Mouse (Mus musculus) G1E (cell line): ENCODE measurements around the gene Azin2. TPM values are rescaled to one million over a fixed set of nuclear protein-coding genes. Genes with fewer than 3 reads are reported as not detected.

ENCODE experiments used
- ATAC-seq: 2 replicates; pipeline ENCODE4 v1.8.0; 2016; ENCODE audit warnings: mild to moderate bottlenecking; ENCODE audit not compliant: insufficient number of reproducible peaks, poor library complexity, low FRiP score, severe bottlenecking; ENCODE audit errors: extremely low read depth
- DNase-seq: peaks from one replicate; pipeline ENCODE4 v3.0.0; 2012; ENCODE audit warnings: low spot score
- H3K27me3 ChIP-seq: 2 replicates; pipeline ENCODE4 v1.6.1; 2012; ENCODE audit warnings: mild to moderate bottlenecking, low read length, inconsistent platforms; ENCODE audit not compliant: insufficient read depth
- H3K36me3 ChIP-seq: replicated peaks from 2 replicates; pipeline ENCODE3; 2012; ENCODE audit warnings: mild to moderate bottlenecking, inconsistent platforms
- H3K4me1 ChIP-seq: 2 replicates; pipeline ENCODE4 v1.6.1; 2012; ENCODE audit warnings: low read depth, low read length, inconsistent platforms, mixed read lengths; ENCODE audit not compliant: insufficient read depth
- H3K4me3 ChIP-seq: 2 replicates; pipeline ENCODE4 v1.5.1; 2012; ENCODE audit warnings: low read depth, mild to moderate bottlenecking, inconsistent platforms, low read length, moderate library complexity, mixed read lengths
- H3K9me3 ChIP-seq: replicated peaks from 2 replicates; pipeline ENCODE4 v1.6.1; 2012; ENCODE audit warnings: inconsistent platforms
- CTCF ChIP-seq: IDR thresholded peaks from 2 replicates; pipeline ENCODE4 v1.5.1; 2012; ENCODE audit warnings: low read depth, low read length, inconsistent platforms, mixed read lengths
- GATA1 ChIP-seq: IDR thresholded peaks from 2 replicates; pipeline ENCODE4 v1.6.1; 2012; ENCODE audit warnings: borderline replicate concordance, low read length, inconsistent platforms, mixed read lengths
- GATA2 ChIP-seq: IDR thresholded peaks from 2 replicates; pipeline ENCODE4 v1.6.1; 2012; ENCODE audit warnings: low read depth, low read length, inconsistent platforms, borderline replicate concordance
- POLR2AphosphoS5 ChIP-seq: IDR thresholded peaks from 2 replicates; pipeline ENCODE4 v1.6.1; 2012; ENCODE audit warnings: low read depth, low read length, inconsistent platforms; ENCODE audit not compliant: insufficient replicate concordance
- TAL1 ChIP-seq: conservative IDR thresholded peaks from 2 replicates; pipeline ENCODE4 v1.6.1; 2012; ENCODE audit warnings: low read depth, low read length, inconsistent platforms, mixed read lengths
- polyA plus RNA-seq: library from polyadenylated mRNA; stranded (reverse); fragments of >175 nt; gene quantifications from 2 replicates; pipeline ENCODE4 v1.2.3, GENCODE M21; 2012
- total RNA-seq, 2 experiments: library from RNA; stranded (forward) in 1 of 2; stranded (reverse) in 1 of 2; fragments of 200-1000 nt in 1 of 2; fragments of >200 nt in 1 of 2; fragmentation: Nextera tagmentation in 1 of 2; gene quantifications; 2 replicates each; pipeline ENCODE4 v1.2.3; 2014 to 2017

Gene Azin2
- not detected in 2 replicates for total RNA-seq (2014; fragmentation: Nextera tagmentation)
- not detected in 2 replicates for total RNA-seq (2017)
- polyA plus RNA-seq: not detected in 2 replicates

DNA sequence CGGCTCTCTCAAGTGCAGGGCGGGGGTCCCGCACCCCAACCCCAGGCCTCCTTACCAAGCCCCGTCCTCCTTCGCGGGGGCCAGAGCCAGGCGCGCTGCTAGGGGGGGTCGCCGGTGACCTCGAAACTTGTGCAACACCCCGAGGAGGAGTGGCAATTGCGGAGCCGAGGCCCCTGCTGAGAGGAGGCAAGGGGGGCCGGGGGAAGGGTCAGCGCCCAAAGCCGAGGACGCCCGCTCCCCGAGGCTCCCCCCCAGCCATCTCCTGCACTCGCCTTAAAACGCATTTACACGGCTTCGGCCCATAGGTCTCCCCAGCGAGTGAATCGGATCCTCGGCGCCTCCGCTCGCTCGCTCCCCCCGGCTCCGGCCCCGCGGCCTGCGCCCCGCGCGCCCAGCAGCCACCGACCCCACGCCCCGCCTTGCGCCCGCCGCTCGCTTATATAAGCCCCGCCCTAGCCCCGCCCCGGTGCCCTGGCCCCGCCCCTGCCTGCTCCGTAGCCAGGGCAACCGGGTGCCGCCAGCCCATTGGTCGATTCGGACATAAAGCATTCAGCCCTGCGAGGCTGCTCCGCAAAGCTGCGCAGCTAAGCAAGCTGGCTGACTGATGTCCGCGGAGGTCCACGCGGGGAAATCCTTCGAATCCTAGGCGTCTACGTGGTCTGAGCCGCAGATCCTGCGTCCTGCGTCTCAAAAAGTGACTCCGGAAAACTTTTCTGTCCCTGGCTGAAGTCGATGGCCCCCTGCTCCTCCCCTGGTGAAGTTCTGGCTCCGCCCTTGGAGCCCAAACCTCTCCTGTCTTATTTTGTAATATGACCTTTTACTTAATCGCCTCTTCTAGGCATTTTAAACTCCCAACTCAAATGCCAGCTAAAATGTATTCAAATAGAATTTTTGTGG is at the start of gene Azin2:
Gene Azin2 (minus strand): TSS at position 414 of the 897 bp plus-strand sequence.
- H3K27me3 ChIP-seq: peaks cover 43% of the 10 kb centered on the region
- TF ChIP-seq CTCF: no peak
- no peak for TF ChIP-seq POLR2AphosphoS5
- TF ChIP-seq GATA1: no peak
- TF ChIP-seq GATA2: no peak
- no peak for TF ChIP-seq TAL1

DNA sequence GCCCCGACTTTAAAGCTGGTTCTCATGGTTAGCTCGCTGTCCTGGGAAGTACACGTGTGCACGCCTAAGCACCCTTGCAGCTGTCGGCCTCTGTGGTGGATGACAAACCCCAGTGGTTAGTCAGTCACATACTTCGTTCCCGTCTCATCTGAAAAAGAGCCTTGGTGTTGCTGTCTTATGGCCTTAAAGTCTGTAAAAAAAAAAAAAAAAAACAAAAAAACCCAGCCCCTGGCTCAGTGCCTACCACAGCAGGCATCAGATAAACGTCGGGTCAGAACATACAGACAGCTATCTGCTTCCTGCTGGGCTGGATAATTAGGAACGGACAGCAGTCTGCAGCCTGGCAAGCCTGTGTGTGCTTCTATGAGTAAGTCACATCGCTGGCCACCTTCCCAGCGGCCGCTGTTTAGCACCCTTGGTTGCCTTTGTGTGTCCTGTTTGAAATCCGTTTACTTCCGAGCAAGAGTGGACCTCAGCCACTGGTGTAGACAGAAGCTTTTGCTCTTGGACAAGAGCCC is 49.4 kb upstream of the Azin2 start:
- no peak overlapping the region for H3K4me3 ChIP-seq
- peaks cover 41% of the 10 kb centered on the region for H3K4me1 ChIP-seq
- TF ChIP-seq GATA1: no peak
- no peak for TF ChIP-seq POLR2AphosphoS5
- TF ChIP-seq TAL1: no peak
- no peak for TF ChIP-seq CTCF
- no peak for TF ChIP-seq GATA2
- DNase-seq (no peak), ATAC-seq (peak; percentile 77)
- peaks cover 3% of the 10 kb centered on the region for H3K27me3 ChIP-seq
- H3K9me3 ChIP-seq: no peaks in the 10 kb centered on the region
- H3K36me3 ChIP-seq: peaks cover 68% of the 10 kb centered on the region

More for the DNA sequence above, at the start of gene Azin2:
- ATAC-seq (no peak), DNase-seq (no peak)
- no peaks in the 10 kb centered on the region for H3K9me3 ChIP-seq
- no peak within 1 kb of the TSS; the same call in 1 of the 2 replicates for H3K4me3 ChIP-seq
- H3K36me3 ChIP-seq: no peaks in the 10 kb centered on the region
- no peaks in the 10 kb centered on the region for H3K4me1 ChIP-seq

DNA sequence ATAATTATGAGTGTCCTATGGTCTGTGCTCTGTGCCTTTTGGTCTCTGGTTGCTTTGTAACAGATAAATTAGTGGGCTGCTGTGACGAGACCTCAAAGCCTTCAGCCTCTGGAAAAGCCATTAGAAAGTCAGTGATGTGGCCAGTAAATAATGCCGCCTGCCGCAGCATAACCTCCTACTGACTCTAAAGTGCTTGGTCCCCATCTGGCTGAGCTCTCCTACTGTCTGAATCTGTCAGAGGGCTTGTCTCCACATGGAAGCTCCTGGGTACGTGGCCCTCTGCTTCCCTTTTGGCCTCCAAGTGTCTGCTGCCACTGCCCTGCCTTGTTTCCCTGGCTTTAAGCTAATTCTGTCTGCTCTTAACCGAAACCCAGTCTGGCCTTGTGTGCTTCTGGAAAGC is 47.3 kb upstream of the Azin2 start:
- ATAC-seq: no peak
- peaks cover 87% of the 10 kb centered on the region for H3K36me3 ChIP-seq
- no peak overlapping the region for H3K4me3 ChIP-seq
- TF ChIP-seq GATA1 (no peak), POLR2AphosphoS5 (no peak), GATA2 (no peak), CTCF (no peak), TAL1 (no peak)
- no peaks in the 10 kb centered on the region for H3K9me3 ChIP-seq
- DNase-seq: no peak
- H3K4me1 ChIP-seq: peaks cover 50% of the 10 kb centered on the region
- no peaks in the 10 kb centered on the region; the same call in 1 of the 2 replicates for H3K27me3 ChIP-seq

DNA sequence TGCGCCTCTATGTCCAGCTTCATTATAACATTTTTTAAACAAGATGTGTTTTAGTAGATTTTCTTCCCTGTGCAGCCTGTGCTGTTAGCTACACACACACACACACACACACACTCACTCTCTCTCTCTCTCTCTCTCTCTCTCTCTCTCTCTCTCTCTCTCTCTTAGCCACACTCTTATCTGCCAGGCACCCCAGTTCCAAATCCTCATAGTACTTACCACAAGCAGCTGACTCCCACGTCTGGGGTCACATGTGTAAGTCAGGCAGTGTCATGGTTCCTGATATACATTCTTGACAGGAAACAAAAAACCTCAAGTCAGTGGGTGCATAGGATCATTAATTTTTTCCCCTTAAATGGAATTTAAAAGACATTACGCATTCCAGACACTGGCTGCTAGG is 46.4 kb upstream of the Azin2 start:
- Histone ChIP-seq H3K9me3 (no peaks in the 10 kb centered on the region), H3K36me3 (peaks cover 93% of the 10 kb centered on the region), H3K27me3 (no peaks in the 10 kb centered on the region), H3K4me3 (no peak overlapping the region), H3K4me1 (peaks cover 54% of the 10 kb centered on the region)
- DNase-seq (no peak), ATAC-seq (peak; percentile 64)
- TF ChIP-seq GATA2 (no peak), TAL1 (0 out of 2 replicates have a peak, but pooled peaks have one; percentile 20)

DNA sequence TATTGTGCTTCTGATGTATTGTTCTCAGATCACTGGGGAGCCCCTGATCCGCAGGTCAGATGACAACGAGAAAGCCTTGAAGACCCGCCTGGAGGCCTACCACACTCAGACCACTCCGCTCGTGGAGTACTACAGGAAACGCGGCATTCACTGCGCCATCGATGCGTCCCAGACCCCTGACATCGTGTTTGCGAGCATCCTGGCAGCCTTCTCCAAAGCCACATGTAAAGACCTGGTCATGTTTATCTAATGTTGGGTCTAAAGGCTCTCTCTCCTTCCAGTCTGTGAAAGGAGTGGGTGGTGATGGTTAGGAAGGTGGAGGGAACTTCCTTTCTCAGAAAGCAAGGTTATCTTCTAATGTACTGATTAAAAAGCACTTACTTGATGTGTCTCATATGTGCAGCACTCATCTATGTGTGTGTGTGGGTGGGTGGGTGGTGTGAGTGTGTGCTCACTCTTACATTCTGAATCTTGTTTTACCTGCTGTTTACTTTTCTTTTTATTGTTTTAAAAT is 45.8 kb upstream of the Azin2 start:
- no peaks in the 10 kb centered on the region for H3K9me3 ChIP-seq
- no peaks in the 10 kb centered on the region for H3K27me3 ChIP-seq
- H3K36me3 ChIP-seq: peaks cover 94% of the 10 kb centered on the region
- ATAC-seq (no peak), DNase-seq (no peak)
- H3K4me1 ChIP-seq: peaks cover 56% of the 10 kb centered on the region
- no peak overlapping the region; the same call in 1 of the 2 replicates for H3K4me3 ChIP-seq
- TF ChIP-seq TAL1 (no peak), GATA1 (no peak), CTCF (no peak)

DNA sequence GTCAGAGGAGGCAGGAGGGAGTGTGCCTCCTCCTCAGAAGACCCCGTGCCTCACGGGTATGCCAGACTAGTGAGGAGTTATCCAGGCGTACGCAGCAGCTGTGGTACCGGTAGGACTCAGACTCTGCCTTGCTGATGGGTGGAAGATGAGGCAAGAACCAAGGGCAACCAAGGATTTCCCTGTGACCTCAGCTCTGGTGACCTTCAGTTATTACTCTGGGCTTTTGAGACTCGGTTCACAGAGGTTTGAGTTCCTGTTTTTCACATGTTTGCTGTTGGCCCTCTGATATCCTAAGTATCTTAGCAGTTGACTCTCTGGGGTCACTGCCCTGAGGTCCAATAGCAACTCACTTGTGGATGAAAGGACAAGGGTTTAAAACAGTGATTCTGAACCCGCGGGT is 41.5 kb upstream of the Azin2 start:
- Histone ChIP-seq H3K36me3 (peaks cover 95% of the 10 kb centered on the region), H3K9me3 (no peaks in the 10 kb centered on the region), H3K4me3 (no peak overlapping the region), H3K27me3 (no peaks in the 10 kb centered on the region), H3K4me1 (peaks cover 53% of the 10 kb centered on the region)
- ATAC-seq: no peak
- DNase-seq: no peak
- TF ChIP-seq GATA1: no peak
- no peak for TF ChIP-seq CTCF
- no peak for TF ChIP-seq POLR2AphosphoS5
- no peak for TF ChIP-seq GATA2
- no peak for TF ChIP-seq TAL1
